ENCODE assay signal across 8 mouse cellular contexts in genomic region chr11:100440691-100441522, GRCm38 (mm10). TPM values are rescaled to one million over a fixed set of nuclear protein-coding genes. Genes with fewer than 3 reads are reported as not detected.
A peak's percentile ranks its signal among the peaks of the same experiment; 100 is the strongest.
DNase-seq lines count a peak whose midpoint lies in the region; ATAC-seq and TF ChIP-seq lines count a peak whose summit lies in the region.

No protein-coding gene starts in this region.

- no peak overlapping the region for H3K27ac ChIP-seq in intestine, postnatal 0 days (ENCODE audit: low read depth, low read length)
- peak overlapping the region; percentile 95 for H3K27ac ChIP-seq in midbrain, embryonic 10.5 days (replicated peaks)

- H3K4me2 ChIP-seq in intestine, postnatal 0 days (replicated peaks; ENCODE audit: low read depth), result peak overlapping the region; percentile 98

- H3K36me3 ChIP-seq in intestine, postnatal 0 days (ENCODE audit: control insufficient read depth, insufficient read depth), result peaks cover 5% of the 10 kb centered on the region; the same call in 1 of the 2 replicates
- H3K36me3 ChIP-seq in midbrain, embryonic 10.5 days, result peaks cover 37% of the 10 kb centered on the region

- peak; percentile 93 for DNase-seq in adrenal gland, postnatal 10 days
- DNase-seq in embryo, embryonic 9.5 days (ENCODE audit: extremely low spot score), result peak; percentile 80
- DNase-seq in gastrocnemius, postnatal 4 days (ENCODE audit: low spot score in 2 of 2), result peak; percentile 74 to 86
- DNase-seq in left cerebral cortex, postnatal 36 days (ENCODE audit: low spot score in 2 of 2), result peak; percentile 83 to 84
- DNase-seq in midbrain, embryonic 10.5 days (ENCODE audit: low spot score), result peak; percentile 82
- DNase-seq in right cerebral cortex, postnatal 36 days (ENCODE audit: low spot score in 2 of 2), result peak; percentile 75 to 78
- peak; percentile 83 to 85 for DNase-seq in urinary bladder, postnatal 4 days (ENCODE audit: low spot score in 2 of 2)

- no peak for TF ChIP-seq CTCF in intestine, postnatal 0 days (IDR thresholded peaks at IDR 0.05; ENCODE audit: low read depth)

- H3K9ac ChIP-seq in intestine, postnatal 0 days (ENCODE audit: low read depth, low read length), result peak overlapping the region; percentile 71

- H3K9me3 ChIP-seq in intestine, postnatal 0 days (ENCODE audit: control insufficient read depth), result no peaks in the 10 kb centered on the region
- no peaks in the 10 kb centered on the region for H3K9me3 ChIP-seq in midbrain, embryonic 10.5 days (replicated peaks)

- 1% methylated on average over 52 of the region's 52 CpGs for WGBS in intestine, postnatal 0 days
- WGBS in midbrain, embryonic 10.5 days, result 1% methylated on average over 52 of the region's 52 CpGs

- H3K27me3 ChIP-seq in intestine, postnatal 0 days (replicated peaks; ENCODE audit: control insufficient read depth, insufficient read depth, low read length), result no peaks in the 10 kb centered on the region
- H3K27me3 ChIP-seq in midbrain, embryonic 10.5 days (ENCODE audit: low read depth, poor library complexity, severe bottlenecking), result 0 out of 2 replicates have a peak, but pooled peaks cover 3% of the 10 kb centered on the region

- peak; percentile 85 for ATAC-seq in intestine, postnatal 0 days

- intact Hi-C loops in left cerebral cortex, postnatal 36 days (cut with DNase I), result loop anchor here (2.0 kb wide), 1 partner anchor 32 kb away; the partner anchor contains the start of gene Klhl11

- 0 out of 2 replicates have a peak, but pooled peaks cover 6% of the 10 kb centered on the region for H3K4me1 ChIP-seq in intestine, postnatal 0 days (replicated peaks; ENCODE audit: control insufficient read depth, insufficient read depth, low read length)
- peaks cover 41% of the 10 kb centered on the region for H3K4me1 ChIP-seq in midbrain, embryonic 10.5 days

- peak overlapping the region; percentile 61 for H3K4me3 ChIP-seq in intestine, postnatal 0 days (ENCODE audit: low read depth, low read length)
- H3K4me3 ChIP-seq in midbrain, embryonic 10.5 days, result peak overlapping the region; percentile 87

RNA-seq across cellular contexts. Expression of gene Nt5c3b, which starts 0.7 kb away (rescaled TPM):
- 10 to 100 TPM; 42.6 to 54.8 TPM for total RNA-seq in adrenal gland, postnatal 10 days (2021)
- total RNA-seq in gastrocnemius, postnatal 4 days (2021), result 10 to 100 TPM; 35.8 to 38.1 TPM
- 31.6 and 33.0 TPM in 2 replicates for polyA plus RNA-seq in intestine, postnatal 0 days (2015; fragmentation: Nextera tagmentation; extraction: Ambion mirVana)
- 10 to 100 TPM; 46.3 to 48.5 TPM for total RNA-seq in left cerebral cortex, postnatal 36 days (2021)
- 115 and 120 TPM in 2 replicates for polyA plus RNA-seq in midbrain, embryonic 10.5 days (2016; fragmentation: Nextera tagmentation; extraction: Ambion mirVana)

RNA-seq across cellular contexts. Expression of gene Klhl10, which starts 0.8 kb away (rescaled TPM):
- total RNA-seq in adrenal gland, postnatal 10 days (2021), result 1 to 10 TPM in 1 of 2 experiments, under 1 TPM in 1; 0.81 to 2.1 TPM
- 1 to 10 TPM; 1.0 to 1.5 TPM for total RNA-seq in gastrocnemius, postnatal 4 days (2021)
- 0.13 and 0.14 TPM in 2 replicates for polyA plus RNA-seq in intestine, postnatal 0 days (2015; fragmentation: Nextera tagmentation; extraction: Ambion mirVana)
- total RNA-seq in left cerebral cortex, postnatal 36 days (2021), result 1 to 10 TPM in 1 of 2 experiments, under 1 TPM in 1; 0.77 to 1.1 TPM
- 0.62 and 0.73 TPM in 2 replicates for polyA plus RNA-seq in midbrain, embryonic 10.5 days (2016; fragmentation: Nextera tagmentation; extraction: Ambion mirVana)

RNA-seq across cellular contexts. Expression of gene Fkbp10, which starts 25.4 kb away (rescaled TPM):
- total RNA-seq in adrenal gland, postnatal 10 days (2021), result 10 to 100 TPM; 46.5 to 49.1 TPM
- total RNA-seq in gastrocnemius, postnatal 4 days (2021), result 10 to 100 TPM; 86.4 TPM
- polyA plus RNA-seq in intestine, postnatal 0 days (2015; fragmentation: Nextera tagmentation; extraction: Ambion mirVana), result 31.7 and 37.0 TPM in 2 replicates
- 1 to 10 TPM; 5.3 to 6.6 TPM for total RNA-seq in left cerebral cortex, postnatal 36 days (2021)
- polyA plus RNA-seq in midbrain, embryonic 10.5 days (2016; fragmentation: Nextera tagmentation; extraction: Ambion mirVana), result 44.6 and 49.7 TPM in 2 replicates

RNA-seq across cellular contexts. Expression of gene P3h4, which starts 26.3 kb away (rescaled TPM):
- total RNA-seq in adrenal gland, postnatal 10 days (2021), result 10 to 100 TPM; 29.4 to 30.1 TPM
- total RNA-seq in gastrocnemius, postnatal 4 days (2021), result 10 to 100 TPM; 27.4 to 29.4 TPM
- polyA plus RNA-seq in intestine, postnatal 0 days (2015; fragmentation: Nextera tagmentation; extraction: Ambion mirVana), result 17.0 and 17.2 TPM in 2 replicates
- 10 to 100 TPM in 1 of 2 experiments, 1 to 10 TPM in 1; 7.9 to 10.6 TPM for total RNA-seq in left cerebral cortex, postnatal 36 days (2021)
- polyA plus RNA-seq in midbrain, embryonic 10.5 days (2016; fragmentation: Nextera tagmentation; extraction: Ambion mirVana), result 23.4 and 26.8 TPM in 2 replicates

RNA-seq across cellular contexts. Expression of gene Klhl11, which starts 31.6 kb away (rescaled TPM):
- 10 to 100 TPM; 35.0 to 36.3 TPM for total RNA-seq in adrenal gland, postnatal 10 days (2021)
- 10 to 100 TPM; 14.9 to 15.8 TPM for total RNA-seq in gastrocnemius, postnatal 4 days (2021)
- 1.8 and 1.9 TPM in 2 replicates for polyA plus RNA-seq in intestine, postnatal 0 days (2015; fragmentation: Nextera tagmentation; extraction: Ambion mirVana)
- total RNA-seq in left cerebral cortex, postnatal 36 days (2021), result 10 to 100 TPM; 95.1 to 97.8 TPM
- 6.9 and 8.2 TPM in 2 replicates for polyA plus RNA-seq in midbrain, embryonic 10.5 days (2016; fragmentation: Nextera tagmentation; extraction: Ambion mirVana)

Comparison
In these comparisons a context has a peak if more than half of its experiments do, and no peak if none do; other contexts are left out.
1. RNA of gene Fkbp10, which starts 25.4 kb away (total RNA-seq): 86.4 TPM in gastrocnemius, postnatal 4 days and 46.5 to 49.1 TPM in adrenal gland, postnatal 10 days; 5.3 to 6.6 TPM in left cerebral cortex, postnatal 36 days; every median in the first group is over 4 times any median in the second.
2. Peak in every context shown above with its lines, with median percentiles within 50 percentile points of each other: DNase-seq.